Mouse (Mus musculus): ENCODE measurements around the gene Foxk2. TPM values are rescaled to one million over a fixed set of nuclear protein-coding genes. Genes with fewer than 3 reads are reported as not detected.

The Foxk2 gene
- 8.5 and 9.7 TPM in 2 replicates for polyA plus RNA-seq (2012; rRNA removed)

GRCm38 (mm10) chr11:121259160-121260100, at the start of gene Foxk2:
Gene Foxk2, plus strand, starts transcription at chr11:121259990.

GRCm38 (mm10) chr11:121229018-121229439, 30.8 kb upstream of the Foxk2 start, which contains the start of gene Cybc1:
Gene Cybc1, minus strand, starts transcription at chr11:121229322.

GRCm38 (mm10) chr11:121236564-121237344, 23.0 kb upstream of the Foxk2 start, which contains the start of gene Narf:
Gene Narf, plus strand, starts transcription at chr11:121237253.

DNA sequence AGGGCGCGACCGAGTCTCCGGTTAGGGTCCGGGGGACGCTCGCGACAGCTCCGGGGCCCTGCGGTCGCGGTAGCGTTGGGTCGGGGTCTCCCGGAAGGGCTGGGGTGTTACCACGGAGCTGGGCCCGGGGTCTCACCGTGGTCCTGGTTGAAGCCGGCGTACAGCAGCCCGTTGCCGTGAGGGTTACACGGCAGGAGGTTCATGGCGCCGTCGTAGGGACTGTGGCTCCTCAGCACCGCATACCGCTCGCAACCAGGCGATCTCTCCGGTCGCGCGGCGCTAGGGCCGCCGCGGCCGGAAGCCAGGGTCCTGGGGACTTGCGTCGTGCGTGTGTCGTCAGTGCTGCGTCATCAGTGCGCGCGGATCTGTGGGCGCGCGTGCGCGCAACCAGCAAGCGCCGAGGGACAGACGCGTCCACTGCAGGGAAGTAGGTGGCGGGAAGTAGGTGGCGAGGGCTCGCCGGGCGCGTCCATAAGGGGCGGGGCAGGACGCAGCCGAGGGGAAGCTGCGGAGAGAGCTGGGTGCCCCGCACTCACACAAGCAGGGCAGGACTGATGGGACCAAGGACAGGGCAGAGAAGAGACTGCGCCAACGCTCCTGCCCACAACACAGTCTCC, 94.4 kb downstream of the Foxk2 start, which contains the start of gene Wdr45b:
Gene Wdr45b, minus strand, starts transcription at position 355 of the 617 bp plus-strand sequence.

Other genes starting within 250 kb of the Foxk2 start
- 0.34 and 0.43 TPM in 2 replicates for gene Cd7, start 220.6 kb upstream of the Foxk2 start, polyA plus RNA-seq (2012; rRNA removed)
- gene Sectm1b, start 196.4 kb upstream of the Foxk2 start, polyA plus RNA-seq (2012; rRNA removed): 0.06 and 0.07 TPM in 2 replicates
- gene Sectm1a, start 178.8 kb upstream of the Foxk2 start, polyA plus RNA-seq (2012; rRNA removed): 0.87 and 1.2 TPM in 2 replicates
- 0.06 and 0.09 TPM in 2 replicates for gene Tex19.2, start 141.3 kb upstream of the Foxk2 start, polyA plus RNA-seq (2012; rRNA removed)
- 0.06 and 0.18 TPM in 2 replicates for gene Tex19.1, start 113.8 kb upstream of the Foxk2 start, polyA plus RNA-seq (2012; rRNA removed)
- 0.01 and 0.03 TPM in 2 replicates for gene Uts2r, start 99.7 kb upstream of the Foxk2 start, polyA plus RNA-seq (2012; rRNA removed)
- 6.9 and 8.6 TPM in 2 replicates for gene Hexdc, start 55.6 kb upstream of the Foxk2 start, polyA plus RNA-seq (2012; rRNA removed)
- 5.6 and 5.9 TPM in 2 replicates for gene Ogfod3, start 55.3 kb upstream of the Foxk2 start, polyA plus RNA-seq (2012; rRNA removed)
- gene Cybc1, start 30.7 kb upstream of the Foxk2 start, polyA plus RNA-seq (2012; rRNA removed): 14.7 and 18.6 TPM in 2 replicates
- gene Narf, start 22.7 kb upstream of the Foxk2 start, polyA plus RNA-seq (2012; rRNA removed): 40.0 and 45.3 TPM in 2 replicates
- 14.8 and 16.9 TPM in 2 replicates for gene Wdr45b, start 94.5 kb downstream of the Foxk2 start, polyA plus RNA-seq (2012; rRNA removed)
- 0.18 and 0.33 TPM in 2 replicates for gene Rab40b, start 128.3 kb downstream of the Foxk2 start, polyA plus RNA-seq (2012; rRNA removed)
- 22.8 and 26.2 TPM in 2 replicates for gene Fn3krp, start 161.4 kb downstream of the Foxk2 start, polyA plus RNA-seq (2012; rRNA removed)
- gene Fn3k, start 174.9 kb downstream of the Foxk2 start, polyA plus RNA-seq (2012; rRNA removed): 32.8 and 40.2 TPM in 2 replicates
- gene Tbcd, start 192.0 kb downstream of the Foxk2 start, polyA plus RNA-seq (2012; rRNA removed): 16.7 and 19.3 TPM in 2 replicates

All from liver, embryonic 14 days (tissue).